Mouse (Mus musculus) cerebellum, postnatal 25 days (tissue): Measurements from ENCODE around the gene Ecpas.

Experiments used
- DNase-seq, 2 experiments: peaks; one replicate each; pipeline ENCODE4 v3.0.0; 2021; ENCODE audit warnings: mixed read lengths in 2 of 2

The Ecpas gene

GRCm38 (mm10) chr4:58911069-58911830 lies 1.3 kb downstream of the Ecpas start:
- DNase-seq = peak; percentile 76 to 81

GRCm38 (mm10) chr4:58910175-58911068 lies 2.1 kb downstream of the Ecpas start:
- DNase-seq = no peak

GRCm38 (mm10) chr4:58907453-58907852 lies 5.1 kb downstream of the Ecpas start:
- no peak for DNase-seq

- no peak for DNase-seq
Measured at GRCm38 (mm10) chr4:58898318-58898717, 14.2 kb downstream of the Ecpas start.

- DNase-seq = peak; percentile 27 to 51
Measured at GRCm38 (mm10) chr4:58897436-58897835, 15.1 kb downstream of the Ecpas start.

- no peak for DNase-seq
Measured at GRCm38 (mm10) chr4:58894399-58894798, 18.1 kb downstream of the Ecpas start.

- no peak for DNase-seq
Measured at GRCm38 (mm10) chr4:58890035-58890782, 22.3 kb downstream of the Ecpas start.

GRCm38 (mm10) chr4:58888568-58888967 lies 24.0 kb downstream of the Ecpas start:
- DNase-seq = no peak

- no peak for DNase-seq
Measured at GRCm38 (mm10) chr4:58887626-58888025, 24.9 kb downstream of the Ecpas start.

- no peak for DNase-seq
Measured at GRCm38 (mm10) chr4:58886778-58887177, 25.8 kb downstream of the Ecpas start.

GRCm38 (mm10) chr4:58885341-58885740 lies 27.2 kb downstream of the Ecpas start:
- DNase-seq = no peak

GRCm38 (mm10) chr4:58883841-58884240 lies 28.7 kb downstream of the Ecpas start:
- no peak for DNase-seq

- DNase-seq = no peak
Measured at GRCm38 (mm10) chr4:58874373-58874772, 38.2 kb downstream of the Ecpas start.

GRCm38 (mm10) chr4:58867242-58867641 lies 45.3 kb downstream of the Ecpas start:
- peak; percentile 41 to 70 for DNase-seq

GRCm38 (mm10) chr4:58832908-58833307 lies 79.6 kb downstream of the Ecpas start:
- no peak for DNase-seq

- peak in 1 of 2 experiments; percentile 22 for DNase-seq
Measured at GRCm38 (mm10) chr4:58825921-58826320, 86.6 kb downstream of the Ecpas start.

GRCm38 (mm10) chr4:58787616-58788015 lies 124.9 kb downstream of the Ecpas start, which contains the start of gene Olfr267:
Olfr267 (minus strand) TSS chr4:58787716.
- DNase-seq = no peak

- DNase-seq = peak in 1 of 2 experiments; percentile 25
Measured at GRCm38 (mm10) chr4:58786659-58787058, 125.9 kb downstream of the Ecpas start.

- DNase-seq = no peak
Measured at GRCm38 (mm10) chr4:58763417-58763816, 149.1 kb downstream of the Ecpas start.

- DNase-seq = no peak
Measured at GRCm38 (mm10) chr4:58749510-58749909, 163.0 kb downstream of the Ecpas start.

GRCm38 (mm10) chr4:58749101-58749500 lies 163.4 kb downstream of the Ecpas start:
- DNase-seq = peak in 1 of 2 experiments; percentile 6
